Mouse (Mus musculus) olfactory bulb, adult 2 months (tissue): ENCODE data around the gene Susd2.

Source experiments
- CTCF ChIP-seq: fragments of 200-500 bp; IDR thresholded peaks from 2 replicates; pipeline ENCODE4 v1.5.1; 2012; ENCODE audit warnings: low read depth, mild to moderate bottlenecking, low read length, moderate library complexity; ENCODE audit not compliant: insufficient read depth
- POLR2A ChIP-seq: fragments of 200-500 bp; IDR thresholded peaks from 2 replicates; pipeline ENCODE4 v1.6.1; 2012; ENCODE audit warnings: mild to moderate bottlenecking, low read depth, low read length, moderate library complexity; ENCODE audit not compliant: insufficient read depth

DNA sequence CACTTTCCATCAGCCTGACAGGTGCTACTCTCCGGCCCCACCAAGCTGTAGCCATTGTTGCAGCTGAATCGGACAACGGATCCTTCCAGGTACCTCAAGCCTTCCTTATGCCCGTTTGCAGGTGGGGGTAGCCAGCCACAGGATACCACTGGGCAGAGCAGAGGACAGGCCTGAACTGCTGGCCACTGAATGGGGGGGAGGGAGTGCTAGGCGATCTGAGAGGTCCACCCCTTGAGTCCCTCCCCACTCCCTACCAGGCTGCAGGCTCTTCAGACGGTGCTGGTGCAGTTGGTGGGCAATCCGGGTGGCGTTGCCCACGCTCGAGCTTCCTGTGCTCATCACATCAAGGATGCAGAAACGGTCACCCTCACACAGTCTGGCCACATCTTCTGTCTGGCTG, 6.1 kb downstream of the Susd2 start:
- TF ChIP-seq POLR2A = no peak
- TF ChIP-seq CTCF = no peak
